Mouse (Mus musculus): ENCODE results near the gene Sema6d. TPM values are rescaled to one million over a fixed set of nuclear protein-coding genes. Genes with fewer than 3 reads are reported as not detected.
A peak's percentile ranks its signal among the peaks of the same experiment; 100 is the strongest.

The Sema6d gene
- total RNA-seq, 2 experiments from 2014 or later = 5.7 to 10.4 TPM

DNA sequence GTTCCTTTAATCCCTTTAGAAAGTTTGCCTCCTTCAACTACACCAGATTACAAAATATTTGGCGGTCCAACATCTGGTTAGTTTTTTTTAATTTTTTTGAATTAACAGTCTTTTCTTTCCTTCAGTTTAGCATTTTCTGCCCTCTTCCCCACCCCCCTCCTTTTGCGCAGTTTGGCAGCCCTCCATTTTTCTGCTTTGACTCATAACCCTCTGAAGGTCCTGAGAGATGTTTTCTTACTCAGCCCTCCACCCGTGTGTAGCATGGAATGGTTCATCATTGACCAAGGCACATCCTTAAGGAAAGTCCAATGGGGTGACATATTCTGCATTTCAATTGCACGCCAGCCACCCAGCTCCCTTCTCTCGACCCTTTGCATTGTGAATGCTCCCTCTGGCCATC lies 570.9 kb downstream of the Sema6d start:
- intact Hi-C loops (cut with DNase I) = loop anchor here (5.0 kb wide), 1 partner anchor 267 kb away; no protein-coding TSS in a partner anchor
- no peak overlapping the region for H3K4me3 ChIP-seq
- no peak for TF ChIP-seq CTCF (IDR thresholded peaks at IDR 0.05)
- no peak for DNase-seq
- no peak overlapping the region; the same call in 1 of the 2 replicates for H3K27ac ChIP-seq

DNA sequence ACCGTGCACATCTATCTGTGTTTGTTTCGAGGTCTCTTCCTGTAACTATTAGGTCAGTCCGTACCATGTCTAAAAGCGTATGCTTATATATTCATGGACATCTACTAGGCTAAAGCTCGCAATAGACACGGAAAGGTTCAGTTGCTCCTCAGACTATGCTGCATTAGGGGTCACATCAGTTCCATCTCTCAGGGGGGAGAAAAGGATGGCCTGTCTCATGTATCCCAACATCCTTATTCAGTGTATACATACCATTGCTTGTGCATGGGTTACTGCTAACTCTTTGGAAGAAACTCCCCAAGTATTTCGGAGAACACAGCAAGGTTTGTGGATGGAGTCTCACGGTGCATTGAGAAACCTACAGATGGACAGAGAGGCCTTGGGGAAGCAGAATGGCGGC lies 571.5 kb downstream of the Sema6d start:
- Histone ChIP-seq H3K27ac (peak overlapping the region; percentile 78), H3K4me3 (no peak overlapping the region)
- intact Hi-C loops (cut with DNase I) = loop anchor here (5.0 kb wide), 1 partner anchor 266 kb away; no protein-coding TSS in a partner anchor
- no peak for TF ChIP-seq CTCF (IDR thresholded peaks at IDR 0.05)
- DNase-seq = no peak

GRCm38 (mm10) chr2:124662257-124662656 lies 572.5 kb downstream of the Sema6d start:
- no peak for TF ChIP-seq CTCF (IDR thresholded peaks at IDR 0.05)
- Histone ChIP-seq H3K4me3 (no peak overlapping the region), H3K27ac (peak overlapping the region; percentile 78)
- intact Hi-C loops (cut with DNase I) = loop anchor here (5.0 kb wide), 1 partner anchor 265 kb away; no protein-coding TSS in a partner anchor
- DNase-seq = peak; percentile 57

DNA sequence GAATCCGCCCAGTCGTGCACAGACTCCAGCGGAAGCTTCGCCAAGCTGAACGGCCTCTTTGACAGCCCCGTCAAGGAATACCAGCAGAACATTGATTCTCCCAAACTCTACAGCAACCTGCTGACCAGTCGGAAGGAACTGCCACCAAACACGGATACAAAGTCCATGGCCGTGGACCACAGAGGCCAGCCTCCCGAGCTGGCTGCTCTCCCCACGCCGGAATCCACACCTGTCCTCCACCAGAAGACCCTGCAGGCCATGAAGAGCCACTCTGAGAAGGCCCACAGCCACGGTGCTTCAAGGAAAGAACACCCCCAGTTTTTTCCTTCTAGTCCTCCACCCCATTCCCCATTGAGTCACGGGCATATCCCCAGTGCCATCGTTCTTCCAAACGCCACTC lies 574.4 kb downstream of the Sema6d start:
- no peak for DNase-seq
- no peak overlapping the region for H3K27ac ChIP-seq
- no peak overlapping the region for H3K4me3 ChIP-seq
- intact Hi-C loops (cut with DNase I) = loop anchor here (5.0 kb wide), 1 partner anchor 263 kb away; no protein-coding TSS in a partner anchor
- TF ChIP-seq CTCF (IDR thresholded peaks at IDR 0.05) = no peak

DNA sequence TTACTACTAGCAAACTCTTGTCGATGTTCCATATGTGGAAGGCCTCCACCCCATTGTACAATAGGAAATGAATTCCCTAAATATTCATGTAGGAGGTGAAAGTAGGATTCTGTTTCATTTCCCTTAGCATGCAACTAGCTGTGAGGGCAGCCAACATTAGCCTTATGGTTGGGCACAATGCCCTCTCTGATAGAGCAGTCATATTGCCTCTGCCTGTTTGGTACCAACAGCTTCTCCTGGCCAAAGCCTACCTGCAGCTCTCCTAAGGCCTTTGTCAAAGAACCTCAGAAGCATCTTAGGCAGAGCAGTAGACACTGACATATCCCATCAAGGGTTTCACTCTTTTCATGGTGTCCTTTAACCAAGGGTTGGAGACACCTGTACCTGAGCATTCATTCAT lies 578.7 kb downstream of the Sema6d start:
- intact Hi-C loops (cut with DNase I) = no loop called here
- Histone ChIP-seq H3K27ac (no peak overlapping the region), H3K4me3 (no peak overlapping the region)
- no peak for DNase-seq
- no peak for TF ChIP-seq CTCF (IDR thresholded peaks at IDR 0.05)

GRCm38 (mm10) chr2:124673117-124673516 lies 583.3 kb downstream of the Sema6d start:
- DNase-seq = no peak
- intact Hi-C loops (cut with DNase I) = no loop called here
- Histone ChIP-seq H3K4me3 (no peak overlapping the region), H3K27ac (no peak overlapping the region)
- no peak for TF ChIP-seq CTCF (IDR thresholded peaks at IDR 0.05)

GRCm38 (mm10) chr2:124684481-124684901 lies 594.7 kb downstream of the Sema6d start:
- intact Hi-C loops (cut with DNase I) = no loop called here
- peak overlapping the region; percentile 38; the same call in 1 of the 2 replicates for H3K27ac ChIP-seq
- 0 out of 2 replicates have a peak overlapping the region, but pooled peaks have one; percentile 30 for H3K4me3 ChIP-seq
- no peak for TF ChIP-seq CTCF (IDR thresholded peaks at IDR 0.05)
- DNase-seq = peak; percentile 34

DNA sequence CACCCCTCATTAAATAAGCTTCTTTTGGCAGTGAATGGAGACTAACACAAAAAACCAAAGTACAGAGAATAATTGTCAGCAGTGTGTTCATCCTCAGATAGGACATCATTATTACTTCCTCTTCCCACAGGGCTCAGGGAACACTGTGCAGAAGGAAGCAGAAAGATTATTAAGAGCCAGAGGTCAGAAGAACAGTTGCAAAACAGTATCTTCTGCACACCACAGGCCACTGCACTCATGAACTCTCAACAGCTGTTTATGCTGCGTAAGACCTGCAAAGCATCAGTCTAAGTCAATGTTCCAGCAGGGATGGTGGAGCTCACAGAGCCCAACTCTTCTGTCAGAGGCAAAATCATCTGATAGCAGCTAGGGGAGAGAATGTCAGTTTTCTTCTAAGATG lies 600.6 kb downstream of the Sema6d start:
- Histone ChIP-seq H3K4me3 (no peak overlapping the region), H3K27ac (no peak overlapping the region)
- intact Hi-C loops (cut with DNase I) = no loop called here
- no peak for TF ChIP-seq CTCF (IDR thresholded peaks at IDR 0.05)
- DNase-seq = no peak

- no peak for TF ChIP-seq CTCF (IDR thresholded peaks at IDR 0.05)
- Histone ChIP-seq H3K27ac (no peak overlapping the region), H3K4me3 (no peak overlapping the region)
- DNase-seq = no peak
- intact Hi-C loops (cut with DNase I) = no loop called here
These were observed 612.9 kb downstream of the Sema6d start for GRCm38 (mm10) chr2:124702621-124703020.

DNA sequence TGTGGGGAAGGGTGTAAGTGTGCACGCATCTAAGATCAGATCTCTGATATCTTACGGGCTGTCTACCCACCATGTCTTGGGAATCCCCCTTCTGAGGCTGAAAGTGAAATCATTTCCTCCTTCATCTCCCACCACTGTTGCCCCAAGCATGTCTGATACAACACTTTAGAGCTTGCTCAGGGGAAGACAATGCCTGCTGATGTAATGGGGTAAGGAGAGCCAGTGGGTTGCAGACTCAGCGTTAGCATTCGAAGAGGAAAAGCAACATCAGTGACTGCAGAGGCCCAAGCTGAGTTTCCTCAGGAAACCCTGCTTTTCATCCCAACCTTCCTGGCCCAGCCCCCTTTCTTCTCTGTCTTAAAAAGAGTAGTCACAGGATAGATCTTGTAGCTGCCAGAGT lies 615.2 kb downstream of the Sema6d start:
- intact Hi-C loops (cut with DNase I) = no loop called here
- DNase-seq = no peak
- TF ChIP-seq CTCF (IDR thresholded peaks at IDR 0.05) = no peak
- Histone ChIP-seq H3K4me3 (no peak overlapping the region), H3K27ac (no peak overlapping the region)

- intact Hi-C loops (cut with DNase I) = no loop called here
- DNase-seq = no peak
- TF ChIP-seq CTCF (IDR thresholded peaks at IDR 0.05) = no peak
- Histone ChIP-seq H3K4me3 (peak overlapping the region; percentile 32; the same call in 1 of the 2 replicates), H3K27ac (peak overlapping the region; percentile 29)
These were observed 616.0 kb downstream of the Sema6d start for GRCm38 (mm10) chr2:124705806-124706205.

DNA sequence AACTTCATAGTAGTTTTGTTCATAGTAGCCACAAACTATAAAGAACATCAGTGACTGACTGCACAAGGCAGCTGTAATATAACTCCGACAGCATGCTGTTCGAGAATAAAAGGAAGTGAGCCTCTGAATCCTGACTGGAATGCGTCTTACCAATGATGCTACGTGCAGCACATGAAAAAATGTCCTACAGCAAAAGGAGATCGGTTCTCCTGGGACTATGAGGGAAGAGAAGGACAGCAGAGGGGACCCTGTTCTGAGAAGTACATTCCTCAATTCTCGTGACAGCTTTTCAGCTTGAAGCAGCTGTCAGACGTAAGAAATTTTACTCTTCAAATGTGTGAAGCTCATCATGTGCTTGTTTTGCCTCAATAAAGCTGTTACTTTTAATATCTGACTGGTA lies 617.1 kb downstream of the Sema6d start:
- DNase-seq = no peak
- Histone ChIP-seq H3K27ac (0 out of 2 replicates have a peak overlapping the region, but pooled peaks have one; percentile 29), H3K4me3 (no peak overlapping the region)
- intact Hi-C loops (cut with DNase I) = no loop called here
- TF ChIP-seq CTCF (IDR thresholded peaks at IDR 0.05) = no peak
